Mouse (Mus musculus) liver, embryonic 14.5 days (tissue): ENCODE results near the gene Abcg1.

Source experiments
- CTCF ChIP-seq: IDR thresholded peaks from 2 replicates; pipeline ENCODE4 v1.5.1; 2016; ENCODE audit warnings: antibody characterized with exemption, low read depth, control low read depth
- EP300 ChIP-seq: IDR thresholded peaks from 2 replicates; pipeline ENCODE4 v1.6.1; 2016; ENCODE audit warnings: antibody characterized with exemption, low read depth

DNA sequence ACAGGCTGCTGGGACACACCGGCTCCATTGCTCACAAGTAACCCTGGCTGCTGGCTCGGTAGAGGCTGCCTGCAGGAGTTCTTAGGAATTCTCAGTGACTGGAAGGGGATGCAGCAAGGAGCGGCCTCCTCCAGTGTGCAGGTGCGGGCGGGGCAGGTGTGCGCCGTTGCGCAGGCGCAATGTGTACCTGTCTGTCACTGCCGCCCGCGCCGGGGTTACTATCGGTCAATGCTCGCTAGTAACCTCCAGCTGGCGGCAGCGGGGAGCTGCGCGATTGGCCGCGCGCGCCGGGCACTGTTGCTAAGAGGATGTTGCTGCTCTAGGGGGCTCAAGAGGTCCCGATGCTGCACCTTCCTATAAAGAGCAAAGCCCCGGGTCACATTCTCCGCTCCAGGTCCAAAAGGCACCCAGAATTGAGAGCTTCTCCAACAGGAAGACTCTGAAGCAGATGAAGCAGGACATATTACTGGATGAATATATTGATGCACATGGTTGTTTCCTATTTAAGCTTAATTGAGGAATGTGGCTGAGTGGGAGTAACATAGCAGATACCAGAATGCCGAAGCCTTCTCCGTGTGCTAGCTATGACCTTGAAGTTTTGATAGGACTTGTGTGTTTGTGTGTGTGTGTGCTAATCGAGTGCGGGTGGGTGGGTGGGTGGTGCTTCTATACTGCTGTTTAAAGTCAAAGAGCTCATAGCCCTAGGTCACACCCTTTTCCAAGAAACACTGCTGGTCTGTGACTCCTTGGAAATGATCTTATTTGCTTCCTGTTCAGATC lies 16.0 kb downstream of the Abcg1 start:
- no peak for TF ChIP-seq EP300
- 0 out of 2 replicates have a peak, but pooled peaks have one; percentile 4 for TF ChIP-seq CTCF
